Mouse (Mus musculus) mouse trophoblast stem cell (cell line): ENCODE results near the gene Gm45213.

Source experiments
- in situ Hi-C, 2 experiments: fragments of 300-500 bp; cut with MseI, MboI; formaldehyde crosslinking; loops; 2 replicates in 1 of 2; 3 replicates in 1 of 2; pipeline ENCODE4 v1.15.1; 2025

The Gm45213 gene

DNA sequence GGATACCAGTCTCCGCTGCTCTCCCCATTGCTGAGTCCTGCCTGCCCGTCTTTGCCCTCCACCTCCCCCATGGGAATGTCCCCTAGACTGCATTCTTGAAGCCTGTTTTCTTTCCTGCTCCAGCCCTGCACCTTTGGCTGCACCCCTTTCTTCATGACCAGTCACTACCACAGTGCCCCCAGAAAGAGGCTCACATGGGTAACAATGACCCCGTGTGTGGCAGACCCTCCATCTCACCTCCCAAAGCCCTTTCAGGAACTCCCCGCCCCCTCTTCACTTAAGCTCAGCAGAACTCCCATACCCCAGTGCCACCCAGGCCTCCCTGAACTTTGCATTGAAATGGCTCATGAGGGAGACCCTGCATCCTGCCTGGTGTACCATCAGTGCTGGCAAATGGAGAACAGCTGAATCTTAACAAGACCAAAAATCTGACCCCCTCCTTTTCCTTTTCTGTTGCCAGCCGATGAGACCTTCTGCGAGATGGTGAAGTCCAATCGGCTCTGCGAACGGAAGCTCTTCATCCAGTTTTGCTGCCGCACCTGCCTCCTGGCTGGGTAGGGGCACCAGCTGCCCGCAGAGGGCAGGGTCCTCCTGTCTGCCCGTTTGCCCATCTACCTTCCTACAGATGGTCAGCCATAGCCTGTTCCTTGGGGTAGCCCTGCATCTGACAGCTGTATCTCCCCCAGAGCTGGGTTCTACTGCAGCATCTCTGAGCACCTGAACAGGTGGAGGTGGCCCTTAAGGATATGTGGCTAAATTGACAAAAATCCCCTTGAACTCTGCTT is 5.2 kb downstream of the Gm45213 start:
- in situ Hi-C loops: loop anchor here in 1 of 2 experiments (25.0 kb wide), 1 partner anchor 311 kb away; no protein-coding TSS in a partner anchor

DNA sequence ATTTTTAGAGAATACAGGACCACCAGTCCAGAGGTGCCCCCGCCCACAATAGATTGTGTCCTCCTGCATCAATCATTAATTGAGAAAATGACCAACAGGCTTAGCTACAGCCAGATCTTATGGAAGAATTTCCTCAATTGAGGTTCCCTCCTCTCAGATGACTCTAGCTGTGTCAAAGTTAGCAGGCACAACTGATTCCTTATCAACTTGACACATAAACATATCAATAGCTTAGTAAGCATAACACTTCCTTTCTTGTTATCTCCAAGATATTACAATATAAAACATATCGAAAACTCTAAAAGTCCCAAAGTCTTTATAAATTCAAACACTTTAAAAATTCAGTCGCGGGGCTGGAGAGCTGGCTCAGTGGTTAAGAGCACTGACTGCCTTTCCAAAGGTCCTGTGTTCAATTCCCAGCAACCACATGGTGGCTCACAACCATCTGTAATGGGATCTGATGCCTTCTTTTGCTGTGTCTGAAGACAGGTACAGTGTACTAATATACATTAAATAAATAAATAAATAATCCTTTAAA is 10.6 kb downstream of the Gm45213 start:
- in situ Hi-C loops: loop anchor here in 1 of 2 experiments (25.0 kb wide), 1 partner anchor 292 kb away; no protein-coding TSS in a partner anchor

DNA sequence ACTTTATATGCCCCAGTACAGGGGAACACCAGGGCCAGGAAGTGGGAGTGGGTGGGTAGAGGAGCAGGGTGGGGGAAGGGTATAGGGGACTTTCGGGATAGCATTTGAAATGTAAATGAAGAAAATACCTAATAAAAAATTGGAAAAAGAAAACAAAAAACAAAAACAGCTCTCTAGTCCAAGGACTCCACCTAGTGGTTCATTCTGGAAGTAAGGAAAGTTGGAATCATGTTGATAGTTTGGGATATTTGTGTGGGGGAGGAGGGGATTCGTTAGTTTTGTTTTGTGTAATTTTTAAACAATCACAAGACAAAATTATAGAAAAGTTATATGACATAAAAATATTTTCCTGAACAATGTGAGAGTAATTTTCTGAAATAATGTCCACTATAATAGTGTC is 12.0 kb downstream of the Gm45213 start:
- in situ Hi-C loops: loop anchor here in 1 of 2 experiments (5.0 to 25.0 kb wide), 2 partner anchors 293 to 358 kb away; no protein-coding TSS in a partner anchor

GRCm38 (mm10) chr7:66058703-66059102 is 15.3 kb downstream of the Gm45213 start, which contains the start of gene Snrpa1:
Gene Snrpa1 (plus strand): TSS chr7:66059003.
- in situ Hi-C loops: loop anchor here in 1 of 2 experiments (5.0 to 25.0 kb wide), 2 partner anchors 296 to 361 kb away; no protein-coding TSS in a partner anchor

DNA sequence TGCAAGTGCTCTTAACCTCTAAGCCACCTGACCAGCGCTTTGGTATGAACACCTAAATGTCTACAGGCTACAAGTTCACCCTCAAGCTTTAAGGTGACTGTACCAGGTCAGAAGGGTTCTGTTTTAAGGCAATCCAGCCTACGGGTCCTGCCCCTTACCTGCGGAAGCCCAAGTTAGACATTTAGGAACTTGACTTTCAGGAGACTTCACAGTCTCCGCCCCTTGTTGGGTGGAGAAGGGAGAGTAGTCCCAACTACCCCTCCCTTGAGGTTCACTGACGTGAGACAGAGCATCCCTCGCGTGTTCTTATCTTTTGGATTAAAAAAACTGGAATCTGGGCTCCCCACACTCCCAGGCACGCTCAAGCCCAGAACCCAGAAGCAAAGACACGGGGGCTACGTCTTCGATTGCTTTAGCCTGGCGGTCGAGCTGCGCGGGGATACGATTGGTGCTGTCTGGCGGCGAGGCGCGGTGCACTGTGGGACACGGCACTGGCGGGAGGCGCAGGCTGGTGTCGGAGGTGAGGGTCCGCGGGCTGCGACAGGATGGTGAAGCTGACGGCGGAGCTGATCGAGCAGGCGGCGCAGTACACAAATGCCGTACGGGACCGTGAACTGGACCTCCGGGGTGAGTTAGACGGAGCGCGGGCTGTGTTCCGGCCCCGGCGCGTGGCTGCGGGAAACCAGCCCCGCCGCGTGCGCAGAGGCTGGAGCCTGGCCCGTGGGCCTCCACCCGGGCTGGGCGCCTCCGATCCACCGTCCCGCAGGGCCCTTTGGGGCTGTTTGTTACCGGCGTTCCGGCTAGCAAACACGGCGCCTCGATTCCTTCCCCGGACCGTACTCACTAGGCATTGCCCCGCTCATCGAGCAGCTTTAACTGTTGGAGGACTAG is 16.9 kb downstream of the Gm45213 start:
- in situ Hi-C loops: loop anchor here in 1 of 2 experiments (25.0 kb wide), 1 partner anchor 298 kb away; no protein-coding TSS in a partner anchor

GRCm38 (mm10) chr7:66061057-66061456 is 17.7 kb downstream of the Gm45213 start:
- in situ Hi-C loops: loop anchor here in 1 of 2 experiments (25.0 kb wide), 1 partner anchor 299 kb away; no protein-coding TSS in a partner anchor

- in situ Hi-C loops: no loop called here
These were observed 33.0 kb downstream of the Gm45213 start for GRCm38 (mm10) chr7:66076411-66076810.

DNA sequence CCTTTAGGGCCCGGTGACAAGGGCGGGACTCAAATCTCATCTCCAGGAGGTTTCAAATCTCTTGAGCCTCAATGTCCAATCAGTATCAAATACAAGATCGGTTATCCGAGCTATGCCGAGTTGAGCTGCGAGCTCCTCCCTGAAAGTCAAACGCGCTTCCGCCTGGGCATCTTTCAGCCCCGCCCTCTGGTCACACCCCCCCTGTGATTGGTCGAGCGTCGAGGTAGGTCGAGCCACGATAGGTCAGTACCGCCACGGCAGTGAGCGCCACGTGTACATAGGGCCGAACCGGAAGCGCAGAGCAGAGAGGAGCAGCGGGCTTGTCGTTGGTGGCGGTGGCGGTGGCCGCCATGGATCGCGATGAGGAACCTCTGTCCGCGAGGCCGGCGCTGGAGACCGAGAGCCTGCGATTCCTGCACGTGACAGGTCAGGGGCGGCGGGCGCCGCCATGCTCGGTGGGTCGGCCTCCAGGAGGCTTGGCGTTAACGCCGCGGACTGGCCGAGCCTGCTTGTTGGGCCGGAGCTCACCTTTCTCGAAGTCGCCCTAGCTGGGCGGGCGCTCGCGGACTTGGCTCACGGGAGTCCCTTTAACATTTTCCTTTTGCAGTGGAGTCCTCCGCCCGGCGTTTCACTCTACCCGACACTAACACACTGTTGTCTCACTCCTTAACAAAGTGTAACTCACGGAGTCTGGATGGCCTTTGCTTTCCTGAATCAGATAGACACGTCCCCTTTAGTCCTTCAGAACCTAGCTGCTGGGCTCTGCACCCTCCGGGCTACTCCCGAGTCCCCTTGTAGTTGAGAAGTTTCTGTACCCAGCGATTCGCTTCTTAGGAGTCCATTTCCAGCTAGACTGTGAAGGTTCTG is 36.2 kb downstream of the Gm45213 start, which contains the start of gene Selenos:
Gene Selenos, plus strand, starts transcription at position 286 of the 867 bp plus-strand sequence.
- in situ Hi-C loops: no loop called here

DNA sequence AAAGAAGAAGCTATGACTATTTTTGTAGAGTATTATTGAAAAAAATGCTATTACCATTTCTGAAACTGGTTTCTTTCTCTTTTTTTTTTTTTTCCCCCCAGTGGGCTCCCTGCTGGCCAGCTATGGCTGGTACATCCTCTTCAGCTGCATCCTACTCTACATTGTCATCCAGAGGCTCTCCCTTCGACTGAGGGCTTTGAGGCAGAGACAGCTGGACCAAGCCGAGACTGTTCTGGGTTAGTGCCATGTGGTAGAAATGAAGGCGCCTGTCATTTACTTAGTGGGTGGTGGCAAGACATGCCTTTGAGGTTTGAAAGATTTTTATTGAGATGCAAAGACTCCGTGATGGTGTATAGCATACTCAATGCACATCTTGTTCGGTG is 36.8 kb downstream of the Gm45213 start:
- in situ Hi-C loops: no loop called here

DNA sequence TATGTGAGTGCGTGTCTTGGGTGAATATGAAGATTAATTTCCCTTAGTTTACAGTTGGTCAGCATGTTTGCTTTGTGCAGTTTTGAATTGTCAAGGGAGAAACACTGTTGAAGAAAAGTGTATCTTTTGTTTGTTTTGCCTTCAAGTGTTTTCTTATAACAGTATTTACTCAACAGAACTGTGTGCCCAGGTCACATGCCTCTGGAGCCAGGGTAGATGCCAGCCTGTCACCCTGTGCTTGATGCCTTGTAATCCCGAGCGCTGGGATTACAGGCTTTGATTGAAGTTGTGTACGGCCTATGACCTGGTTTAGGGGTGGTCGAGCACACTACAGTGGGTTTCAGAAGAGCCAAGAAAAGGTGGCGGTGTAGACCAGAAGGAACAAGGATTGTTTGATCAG is 40.4 kb downstream of the Gm45213 start:
- in situ Hi-C loops: no loop called here

DNA sequence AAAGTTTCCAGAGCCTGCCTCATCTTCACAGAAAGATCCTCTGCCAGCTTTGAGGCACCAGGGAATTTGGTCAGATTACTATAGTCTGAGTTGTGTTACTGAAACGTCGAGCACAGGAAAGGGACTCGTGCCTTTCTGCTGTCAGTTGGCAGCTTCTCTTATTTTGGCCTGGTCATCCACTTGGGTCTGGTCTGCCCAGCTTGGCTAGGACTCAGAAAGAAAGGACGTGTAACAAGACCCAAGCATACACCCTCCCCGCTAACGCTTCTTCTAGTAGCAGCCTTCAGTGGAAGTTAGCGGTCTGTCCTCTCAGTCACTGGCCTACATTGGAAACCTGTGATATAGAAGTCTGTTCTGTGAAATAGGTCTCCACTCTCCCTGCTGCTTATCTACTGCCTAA is 41.1 kb downstream of the Gm45213 start:
- in situ Hi-C loops: no loop called here

- in situ Hi-C loops: no loop called here
These were observed 44.2 kb downstream of the Gm45213 start for GRCm38 (mm10) chr7:66087652-66088051.

DNA sequence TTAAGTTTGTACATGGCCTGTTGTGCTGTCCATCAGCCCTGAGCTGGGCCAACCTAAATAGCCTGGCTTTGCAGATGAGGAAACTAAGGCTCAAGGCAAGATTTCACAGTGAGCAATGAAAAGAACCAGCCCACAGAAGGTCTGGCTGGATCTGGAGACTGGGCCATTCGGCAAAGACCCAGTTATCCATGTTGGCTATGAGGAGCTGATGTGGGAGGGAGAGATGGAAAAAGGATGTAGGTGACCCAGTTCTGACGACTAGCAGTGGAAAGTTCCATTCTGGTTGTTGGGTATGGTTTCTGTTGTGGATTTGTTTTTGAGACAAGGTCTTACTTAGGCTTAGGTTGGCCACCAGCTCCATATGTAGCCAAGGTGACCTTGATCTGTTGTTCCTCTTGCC is 44.7 kb downstream of the Gm45213 start:
- in situ Hi-C loops: no loop called here

- in situ Hi-C loops: no loop called here
These were observed 47.3 kb downstream of the Gm45213 start for GRCm38 (mm10) chr7:66090676-66091190.

DNA sequence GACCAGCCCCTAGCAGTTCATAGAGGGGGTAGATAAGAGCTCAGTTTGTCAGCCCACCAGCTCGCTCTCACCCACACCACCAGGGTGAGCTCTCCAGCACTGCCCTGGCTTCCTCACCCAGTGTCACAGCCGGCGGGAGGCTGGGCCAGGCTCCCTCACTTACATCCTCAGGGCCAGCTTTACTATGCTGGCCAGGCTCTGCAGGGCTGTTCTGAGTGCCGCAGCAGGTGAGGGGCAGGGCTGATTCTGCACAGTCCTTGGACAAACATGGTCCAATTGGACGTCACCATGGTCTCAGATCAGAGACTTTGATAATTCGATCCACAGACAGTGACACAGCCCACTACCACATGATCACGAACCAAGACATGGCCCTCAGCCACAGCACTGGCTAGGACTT is 48.2 kb downstream of the Gm45213 start:
- in situ Hi-C loops: no loop called here

GRCm38 (mm10) chr7:66092656-66093055 is 49.3 kb downstream of the Gm45213 start:
- in situ Hi-C loops: no loop called here

DNA sequence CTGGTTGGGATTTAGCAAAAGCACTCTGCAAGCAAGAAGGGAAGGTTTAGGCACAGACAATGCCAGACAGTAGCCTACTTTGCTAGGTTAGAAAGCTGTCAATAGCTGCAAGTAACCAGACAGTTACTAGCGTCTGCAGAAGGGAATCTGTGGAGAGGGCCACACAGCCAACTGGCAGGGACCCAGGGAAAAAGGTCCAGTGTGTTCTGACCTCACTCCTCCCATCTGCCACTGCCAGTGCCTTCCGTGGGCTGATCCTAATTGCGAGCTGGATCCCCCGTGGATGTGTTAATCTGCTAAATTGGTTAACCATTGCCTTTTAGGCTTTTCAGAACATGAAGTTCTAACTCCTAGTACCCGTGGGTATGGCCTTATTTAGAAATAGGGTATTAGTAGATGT is 50.7 kb downstream of the Gm45213 start:
- in situ Hi-C loops: no loop called here

DNA sequence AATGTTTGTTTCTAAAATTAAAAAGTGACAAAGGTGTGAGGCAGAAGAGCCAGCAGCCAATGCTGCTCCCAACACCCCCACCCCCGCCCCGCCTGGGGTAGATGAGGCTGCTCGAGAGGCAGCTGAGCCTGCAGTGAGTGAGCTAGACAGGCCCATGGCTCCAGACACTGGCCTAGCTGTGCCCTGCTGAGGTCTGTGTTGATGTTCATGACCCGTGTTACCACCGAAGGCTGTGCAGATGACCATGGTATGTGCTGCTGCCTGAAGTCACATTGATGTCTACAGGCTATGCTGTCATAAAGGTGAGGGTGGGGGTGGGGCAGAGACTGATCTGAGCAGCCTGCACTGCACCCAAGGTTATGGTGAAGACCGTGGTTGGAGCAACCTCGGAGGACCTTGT is 55.4 kb downstream of the Gm45213 start:
- in situ Hi-C loops: no loop called here

GRCm38 (mm10) chr7:66101866-66102265 is 58.5 kb downstream of the Gm45213 start:
- in situ Hi-C loops: loop anchor here (5.0 to 25.0 kb wide), 3 partner anchors 153 to 560 kb away; no protein-coding TSS in a partner anchor

- in situ Hi-C loops: loop anchor here (5.0 to 25.0 kb wide), 3 partner anchors 150 to 558 kb away; no protein-coding TSS in a partner anchor
These were observed 61.1 kb downstream of the Gm45213 start for GRCm38 (mm10) chr7:66104531-66104930.
